Mouse (Mus musculus) 3T3-L1 (cell line): Measurements from ENCODE around the gene Ppp6r3.
A peak's percentile ranks its signal among the peaks of the same experiment; 100 is the strongest.

ENCODE experiments used
- DNase-seq: peaks from one replicate; pipeline ENCODE4 v3.0.0-alpha.2; 2015; ENCODE audit warnings: low read depth, low spot score

Gene Ppp6r3

GRCm38 (mm10) chr19:3528646-3529045 is 46.9 kb downstream of the Ppp6r3 start:
- peak; percentile 12 for DNase-seq

DNA sequence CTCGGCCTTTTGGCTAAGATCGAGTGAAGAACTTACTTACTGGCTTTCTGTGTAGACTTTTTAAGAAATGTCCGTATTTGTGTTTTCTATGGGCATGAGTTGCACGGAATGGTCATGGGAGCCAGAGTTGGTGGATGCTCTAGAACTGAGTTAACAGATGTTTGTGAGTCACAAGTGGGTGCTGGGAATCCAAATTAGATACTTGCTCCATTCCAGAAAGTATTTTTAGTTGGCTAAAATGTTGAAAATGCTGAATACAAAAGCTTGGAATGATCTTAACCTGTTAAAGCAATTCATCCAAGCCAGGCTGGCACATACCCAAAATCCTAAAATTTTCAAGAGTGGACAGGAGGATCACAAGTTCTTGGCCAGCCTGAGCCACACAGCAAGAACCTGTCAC is 48.0 kb downstream of the Ppp6r3 start:
- DNase-seq, result no peak

DNA sequence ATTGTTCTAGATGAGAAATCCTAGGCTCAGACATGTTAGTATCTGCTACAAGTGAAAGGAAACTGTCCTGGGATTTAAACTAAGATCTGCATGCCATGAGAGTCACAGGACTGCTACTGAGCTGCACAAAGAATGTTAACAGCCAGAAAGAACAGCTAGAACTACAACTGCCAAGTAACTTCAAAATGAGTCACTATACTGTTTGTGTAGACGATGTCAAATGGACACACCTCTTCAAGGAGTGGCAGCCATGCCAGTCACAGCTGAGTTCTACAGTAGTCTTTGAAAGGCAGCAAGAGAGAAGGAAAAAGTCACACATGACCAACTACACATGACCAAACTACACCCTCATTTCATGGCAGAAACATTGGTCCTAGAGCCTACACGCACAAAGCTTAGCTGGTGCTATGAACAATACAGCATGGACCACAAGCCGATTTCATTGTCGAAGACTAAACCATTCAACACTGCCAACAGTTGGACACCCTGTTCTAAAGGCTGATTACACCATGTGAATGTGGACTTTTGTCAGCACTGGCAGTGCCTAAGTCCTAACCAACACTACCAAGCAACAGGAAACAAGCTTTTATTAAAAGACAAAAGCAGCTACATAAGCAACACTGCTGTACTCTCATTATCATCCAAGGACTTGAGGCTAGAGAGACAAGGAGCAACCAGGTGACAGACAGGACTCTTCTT is 55.9 kb downstream of the Ppp6r3 start:
- peak; percentile 91 for DNase-seq

DNA sequence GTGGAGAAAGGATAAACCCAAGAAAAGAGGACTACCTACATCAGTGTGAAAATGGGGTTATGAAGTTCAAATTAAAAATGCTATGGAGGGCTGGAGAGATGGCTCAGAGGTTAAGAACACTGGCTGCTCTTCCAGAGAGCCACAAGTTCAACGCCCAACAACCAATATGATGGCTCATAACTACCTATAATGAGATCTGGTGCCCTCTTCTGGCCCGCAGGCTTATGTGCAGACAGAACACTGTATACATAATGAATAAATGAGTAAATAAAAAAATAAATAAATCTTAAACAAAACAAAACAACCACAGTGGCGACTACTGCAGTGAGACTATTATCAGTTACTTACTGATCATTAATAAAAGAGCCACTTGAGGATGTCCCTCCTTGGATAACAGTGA is 78.3 kb downstream of the Ppp6r3 start:
- DNase-seq, result peak; percentile 15

- no peak for DNase-seq
Measured at GRCm38 (mm10) chr19:3489826-3490225, 85.7 kb downstream of the Ppp6r3 start.

DNA sequence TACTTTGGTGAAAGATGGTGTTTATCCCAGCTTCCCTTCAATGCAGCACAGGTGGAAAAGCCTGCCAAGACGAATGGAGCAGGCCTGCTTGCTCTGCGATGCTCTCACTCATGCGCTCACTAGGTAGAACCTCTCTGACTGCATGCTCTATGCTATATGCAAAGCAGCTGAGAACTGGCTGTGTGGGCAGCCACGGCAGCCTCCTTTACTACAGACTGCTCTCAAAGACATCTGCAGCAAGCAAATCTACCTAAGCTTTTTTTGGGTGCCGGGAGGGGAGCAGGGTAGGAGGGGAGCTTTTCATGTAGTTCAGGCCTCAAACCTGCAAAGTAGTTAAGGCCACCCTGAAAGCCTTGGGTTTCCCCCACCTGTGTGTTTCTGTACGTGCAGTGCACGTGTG is 92.7 kb downstream of the Ppp6r3 start:
- no peak for DNase-seq

DNA sequence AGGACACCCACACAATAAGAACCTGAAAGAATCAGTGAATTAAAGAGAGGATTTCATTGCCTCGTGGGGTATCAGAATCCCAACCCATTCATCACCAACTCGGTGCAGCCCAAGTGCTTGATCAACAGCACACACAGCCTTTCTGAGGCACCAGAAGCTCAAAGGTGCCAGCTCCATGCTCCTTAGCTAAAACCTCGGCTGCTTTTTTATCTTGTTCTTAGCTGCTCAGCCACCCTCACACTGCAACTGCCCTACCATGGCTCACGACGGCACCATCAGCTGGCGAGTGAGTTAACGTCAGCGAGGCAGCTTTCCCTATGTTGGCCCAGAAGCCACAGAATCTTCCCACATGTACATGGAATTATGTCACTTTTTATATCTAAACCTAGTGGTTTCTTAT is 95.4 kb downstream of the Ppp6r3 start:
- DNase-seq, result no peak

- DNase-seq, result no peak
Measured at GRCm38 (mm10) chr19:3476996-3477395, 98.6 kb downstream of the Ppp6r3 start.

- no peak for DNase-seq
Measured at GRCm38 (mm10) chr19:3471218-3471617, 104.3 kb downstream of the Ppp6r3 start.

DNA sequence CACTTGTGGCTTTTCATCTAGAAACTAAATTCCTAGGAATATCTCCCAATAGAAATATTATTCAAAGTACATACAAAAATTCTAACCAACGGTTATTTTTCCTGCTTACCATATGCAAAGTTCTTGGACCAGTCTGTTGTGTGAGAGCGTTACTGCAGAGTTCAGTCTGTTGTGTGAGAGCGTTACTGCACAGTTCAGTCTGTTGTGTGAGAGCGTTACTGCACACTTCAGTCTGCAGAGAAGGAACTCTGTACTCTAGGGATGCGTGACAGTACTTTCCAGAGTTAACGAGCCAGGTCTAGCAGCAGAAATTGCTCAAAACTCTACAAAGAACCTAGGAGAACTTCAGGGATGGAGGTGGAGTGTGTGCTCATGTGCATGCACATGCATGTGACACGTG is 108.0 kb downstream of the Ppp6r3 start:
- DNase-seq, result no peak

GRCm38 (mm10) chr19:3459986-3460385 is 115.6 kb downstream of the Ppp6r3 start:
- no peak for DNase-seq

- no peak for DNase-seq
Measured at GRCm38 (mm10) chr19:3458331-3459099, 117.0 kb downstream of the Ppp6r3 start.

DNA sequence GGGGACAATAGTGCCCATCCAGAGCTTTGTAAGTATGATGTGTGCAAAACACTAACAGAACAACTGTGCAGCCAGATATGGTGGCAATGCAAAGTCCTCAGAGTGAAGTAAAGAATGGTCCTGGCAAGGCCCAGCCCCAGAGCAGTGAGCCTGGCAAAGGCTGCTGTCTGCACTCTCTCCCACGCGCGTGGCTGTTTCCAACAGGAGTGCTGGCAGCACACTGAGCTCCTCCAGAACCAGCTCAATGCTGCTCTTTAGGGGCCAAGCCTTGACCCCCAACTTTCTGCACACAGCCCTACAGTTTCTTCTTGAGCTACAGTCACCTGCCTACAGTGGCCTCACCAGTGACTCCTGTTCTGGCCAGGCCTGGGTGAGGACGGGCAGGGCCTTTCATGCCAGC is 117.8 kb downstream of the Ppp6r3 start:
- no peak for DNase-seq

- DNase-seq, result no peak
Measured at GRCm38 (mm10) chr19:3451649-3452048, 123.9 kb downstream of the Ppp6r3 start.

- peak; percentile 84 for DNase-seq
Measured at GRCm38 (mm10) chr19:3451170-3451569, 124.4 kb downstream of the Ppp6r3 start.

GRCm38 (mm10) chr19:3450714-3451113 is 124.8 kb downstream of the Ppp6r3 start:
- no peak for DNase-seq

DNA sequence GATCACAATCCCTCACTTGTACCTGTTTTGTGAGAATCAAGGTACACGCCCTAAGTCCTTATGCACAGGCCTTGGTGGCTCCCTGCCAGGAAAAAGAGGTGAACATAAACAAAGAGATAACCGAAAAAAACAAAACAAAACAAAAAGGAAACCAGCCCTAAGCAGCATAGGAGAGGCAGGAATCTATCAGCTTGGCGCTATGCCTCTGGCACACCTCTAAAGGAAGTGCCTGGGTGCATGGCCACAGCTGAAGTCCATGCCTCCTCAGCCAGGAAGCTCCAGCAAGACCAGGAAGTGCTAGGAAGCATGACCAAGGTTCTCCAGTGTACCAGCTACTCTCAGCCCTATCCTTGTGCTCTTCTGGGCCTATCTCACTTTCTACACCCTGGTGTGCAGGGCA is 126.3 kb downstream of the Ppp6r3 start:
- peak; percentile 20 for DNase-seq

DNA sequence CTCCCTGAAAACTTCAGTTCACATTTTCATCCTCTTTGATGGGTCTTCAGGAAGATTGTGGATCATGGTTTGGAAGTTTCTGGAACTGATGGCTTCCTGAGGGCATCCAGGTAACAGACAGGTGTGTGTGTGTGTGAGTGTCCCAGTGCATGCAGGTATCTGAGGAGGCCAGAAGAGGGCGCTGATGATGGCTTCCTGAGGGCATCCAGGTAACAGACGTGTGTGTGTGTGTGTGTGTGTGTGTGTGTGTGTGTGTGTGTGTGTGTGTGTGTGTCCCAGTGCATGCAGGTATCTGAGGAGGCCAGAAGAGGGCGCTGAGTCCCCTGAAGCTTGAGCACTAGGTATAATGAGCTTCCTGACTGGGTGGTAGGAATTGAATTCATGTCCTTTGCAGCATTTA is 128.2 kb downstream of the Ppp6r3 start:
- no peak for DNase-seq

GRCm38 (mm10) chr19:3441092-3441491 is 134.5 kb downstream of the Ppp6r3 start:
- DNase-seq, result no peak

GRCm38 (mm10) chr19:3440667-3441066 is 134.9 kb downstream of the Ppp6r3 start:
- no peak for DNase-seq

DNA sequence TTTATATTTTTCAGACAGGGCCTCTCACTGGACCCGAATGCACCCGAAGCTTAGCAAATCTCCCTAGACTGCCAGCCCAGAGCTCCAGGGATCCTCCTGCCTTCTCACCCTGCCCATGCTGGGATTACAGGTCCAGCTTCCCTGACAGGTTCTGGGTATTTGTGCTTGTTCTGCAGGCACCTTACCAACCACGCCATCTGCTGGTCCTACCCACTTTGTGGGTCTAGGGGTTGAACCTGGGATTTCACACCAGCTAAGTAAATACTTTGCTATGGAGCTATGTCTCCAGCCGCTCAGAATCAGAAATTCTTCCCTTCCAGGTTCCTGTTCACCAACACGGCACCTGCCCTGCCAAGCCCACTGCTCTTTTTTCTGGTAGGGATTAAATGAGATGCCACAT is 137.6 kb downstream of the Ppp6r3 start:
- peak; percentile 44 for DNase-seq

- DNase-seq, result peak; percentile 49
Measured at GRCm38 (mm10) chr19:3436840-3437239, 138.7 kb downstream of the Ppp6r3 start.

- DNase-seq, result no peak
Measured at GRCm38 (mm10) chr19:3435824-3436223, 139.7 kb downstream of the Ppp6r3 start.
